Mouse (Mus musculus) spleen, postnatal 14 days (tissue): ENCODE measurements around the gene B4galt3.

Experiments
- DNase-seq, 2 experiments: peaks; one replicate each; pipeline ENCODE4 v3.0.0; 2021 to 2022; ENCODE audit warnings: low spot score in 2 of 2

The B4galt3 gene

GRCm38 (mm10) chr1:171269848-171270572, at the start of gene B4galt3:
Gene B4galt3, plus strand, starts transcription at chr1:171270328.
- peak; percentile 98 to 99 for DNase-seq

DNA sequence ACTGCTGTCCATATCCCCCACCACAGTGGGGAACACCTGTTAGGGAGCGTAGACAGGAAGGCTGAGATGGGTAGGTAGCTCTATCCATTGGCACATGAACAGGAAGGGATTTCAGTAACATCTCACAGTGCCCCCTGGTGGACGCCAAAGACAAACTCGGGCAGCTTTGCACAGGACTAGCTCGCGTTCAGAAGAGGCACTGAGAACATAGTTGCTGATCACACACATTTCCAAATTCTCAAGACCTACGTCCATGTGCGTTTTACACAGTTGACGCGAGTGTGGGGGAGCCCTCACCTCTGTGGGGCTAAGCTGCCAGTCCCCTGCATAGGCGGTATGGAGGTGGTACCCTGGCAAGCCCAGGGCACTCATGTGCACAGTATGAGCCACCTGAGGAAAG, 49.3 kb upstream of the B4galt3 start:
- DNase-seq: peak; percentile 54 to 79

GRCm38 (mm10) chr1:171221281-171222193, 48.6 kb upstream of the B4galt3 start:
- DNase-seq: no peak

- DNase-seq: peak; percentile 69 to 78
These were observed 47.6 kb upstream of the B4galt3 start, which contains the start of gene Tomm40l for GRCm38 (mm10) chr1:171222238-171223155. Gene Tomm40l, minus strand, starts transcription at chr1:171222514.

- DNase-seq: no peak
These were observed 47.0 kb upstream of the B4galt3 start for GRCm38 (mm10) chr1:171223168-171223567.

DNA sequence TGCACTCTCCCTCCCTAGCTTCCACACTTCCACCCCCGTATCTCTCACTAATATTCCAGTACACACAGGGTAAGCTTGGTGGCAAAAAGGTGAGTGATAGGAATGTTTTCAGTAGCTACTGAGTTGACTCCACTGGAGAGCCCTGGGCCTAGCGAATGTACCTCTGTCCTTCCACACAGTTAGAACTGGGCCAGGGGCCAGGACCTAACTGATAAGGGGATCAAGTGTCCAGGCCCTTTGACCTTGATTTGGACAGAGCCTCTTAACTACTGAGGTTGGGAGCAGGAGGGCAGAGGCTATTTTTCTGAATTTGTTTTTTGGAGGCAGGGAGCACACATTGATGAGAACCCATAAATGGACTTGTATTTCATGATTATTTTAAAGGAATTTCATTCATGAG, 46.3 kb upstream of the B4galt3 start:
- DNase-seq: no peak

DNA sequence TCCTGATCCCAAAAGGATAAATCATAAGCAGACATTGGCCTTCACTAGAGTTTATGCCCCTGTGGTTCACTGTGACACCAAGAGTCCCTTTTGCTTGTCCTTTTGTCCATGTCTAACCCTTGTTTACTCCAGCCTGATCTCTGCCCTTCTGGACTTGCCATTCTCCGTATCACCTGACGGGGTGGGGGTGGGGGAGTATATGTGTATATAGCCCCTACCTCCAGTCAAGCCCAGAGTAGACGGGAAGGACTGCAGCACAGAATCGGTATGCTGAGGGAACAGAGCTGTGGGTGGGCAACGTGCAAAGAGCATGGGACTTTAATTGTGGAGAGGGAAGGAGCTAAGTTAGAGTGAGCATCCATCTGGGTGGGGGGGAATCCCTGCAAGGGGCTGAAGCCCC, 45.3 kb upstream of the B4galt3 start, which contains the start of gene Apoa2:
TSS of gene Apoa2 (plus strand) at position 198 of the 400 bp plus-strand sequence.
- DNase-seq: no peak

GRCm38 (mm10) chr1:171226780-171227179, 43.3 kb upstream of the B4galt3 start:
- DNase-seq: no peak

DNA sequence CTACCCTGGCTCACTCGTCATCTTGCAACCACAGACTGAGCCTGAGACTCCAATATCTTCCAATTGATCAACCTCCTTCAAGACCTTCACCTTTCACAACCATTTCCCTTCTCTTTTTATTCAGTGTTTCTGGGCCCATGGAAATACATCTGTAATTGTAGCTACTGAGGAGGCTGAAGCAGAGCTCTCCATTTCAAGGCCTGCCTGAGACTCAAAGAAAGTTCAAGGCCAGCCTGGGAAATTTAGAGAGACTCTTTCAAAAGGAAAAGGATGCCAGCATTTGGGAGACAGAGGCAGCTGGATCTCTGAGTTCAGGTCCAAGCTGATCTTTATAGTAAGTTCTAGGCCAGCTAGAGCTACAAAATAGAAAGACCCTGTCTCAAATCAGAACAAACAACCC, 42.2 kb upstream of the B4galt3 start:
- no peak for DNase-seq

DNA sequence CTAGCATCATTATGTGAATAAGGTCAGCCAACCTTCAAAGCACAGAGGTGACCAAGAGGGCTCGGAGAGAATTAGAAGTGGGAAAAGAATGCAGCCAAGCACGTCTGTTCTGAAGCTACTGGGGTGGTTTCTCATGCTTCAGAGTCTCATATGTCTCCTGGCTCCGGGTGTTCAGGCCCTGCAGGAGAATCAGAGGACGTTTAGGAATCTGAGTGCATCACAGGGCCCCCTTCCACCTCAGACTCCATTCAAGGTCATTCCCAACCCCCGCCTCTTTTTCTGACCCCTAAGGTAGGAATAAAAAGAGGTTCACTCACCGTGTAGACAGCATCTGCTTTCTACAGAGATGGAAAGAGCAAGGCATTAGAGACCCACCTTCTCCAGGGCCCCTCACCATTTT, 40.4 kb upstream of the B4galt3 start:
- no peak for DNase-seq

DNA sequence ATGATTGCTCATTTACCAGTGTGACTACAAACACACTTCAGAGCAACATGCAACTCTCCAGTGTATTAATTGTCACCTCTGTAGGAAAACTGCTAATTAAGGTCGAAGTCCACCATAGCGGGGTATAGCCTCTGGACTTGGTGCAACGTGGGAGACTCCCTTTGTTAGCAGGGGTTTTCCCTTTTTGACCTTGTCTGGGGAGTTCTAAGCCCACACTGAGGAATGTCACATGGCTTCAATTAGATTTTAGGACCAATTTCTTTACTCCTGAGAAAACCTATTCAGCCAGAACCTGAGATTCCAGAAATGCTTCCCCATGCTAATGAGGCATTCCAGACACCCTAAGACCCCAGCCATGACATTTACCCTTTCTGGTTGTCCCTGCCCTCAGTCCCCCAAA, 39.9 kb upstream of the B4galt3 start:
- DNase-seq: no peak

GRCm38 (mm10) chr1:171231844-171232243, 38.3 kb upstream of the B4galt3 start:
- DNase-seq: no peak

- no peak for DNase-seq
These were observed 37.8 kb upstream of the B4galt3 start for GRCm38 (mm10) chr1:171232348-171232747.

DNA sequence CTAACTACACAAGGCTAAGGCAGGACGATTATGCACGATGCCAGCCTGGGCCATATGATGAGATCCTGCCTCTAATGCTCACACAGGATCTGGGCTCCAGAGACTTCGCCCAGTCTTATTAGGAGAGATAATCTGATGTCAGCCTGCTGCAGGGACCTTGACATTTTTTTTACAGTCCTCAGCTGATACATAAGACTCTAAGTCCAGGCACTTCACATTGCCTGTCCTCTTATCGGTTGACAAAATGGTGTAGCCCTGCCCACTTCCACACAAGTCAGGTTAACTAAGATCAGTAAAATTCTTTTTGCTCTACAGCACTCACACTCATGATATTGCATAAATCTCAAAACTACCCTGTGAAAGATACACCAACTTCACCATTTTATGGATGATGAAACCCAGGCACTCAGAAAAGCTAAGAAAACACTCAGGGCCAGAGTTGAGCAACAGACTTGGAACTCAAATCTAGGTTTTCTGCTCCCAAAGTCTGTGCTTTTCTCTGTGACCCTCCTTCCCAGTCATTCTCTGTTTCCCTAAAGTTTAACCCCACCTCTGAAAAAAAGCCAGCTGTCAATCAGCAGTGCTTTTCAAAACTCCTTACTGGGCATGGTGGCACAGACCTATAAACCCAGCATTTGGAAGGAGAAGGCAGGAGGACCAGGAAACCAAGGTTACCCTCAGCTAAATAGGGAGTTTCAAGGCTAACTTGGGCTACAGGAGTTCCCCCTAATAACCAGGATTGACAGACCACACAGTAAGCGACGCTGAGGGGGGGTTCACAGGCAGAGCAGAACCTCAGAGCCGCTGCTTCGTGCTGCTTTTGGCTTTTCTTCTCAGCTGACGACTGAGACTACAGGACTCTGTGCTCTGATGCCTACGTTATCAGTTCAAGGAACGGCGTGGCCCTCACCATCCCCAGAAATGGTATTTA, 37.1 kb upstream of the B4galt3 start:
- no peak for DNase-seq

DNA sequence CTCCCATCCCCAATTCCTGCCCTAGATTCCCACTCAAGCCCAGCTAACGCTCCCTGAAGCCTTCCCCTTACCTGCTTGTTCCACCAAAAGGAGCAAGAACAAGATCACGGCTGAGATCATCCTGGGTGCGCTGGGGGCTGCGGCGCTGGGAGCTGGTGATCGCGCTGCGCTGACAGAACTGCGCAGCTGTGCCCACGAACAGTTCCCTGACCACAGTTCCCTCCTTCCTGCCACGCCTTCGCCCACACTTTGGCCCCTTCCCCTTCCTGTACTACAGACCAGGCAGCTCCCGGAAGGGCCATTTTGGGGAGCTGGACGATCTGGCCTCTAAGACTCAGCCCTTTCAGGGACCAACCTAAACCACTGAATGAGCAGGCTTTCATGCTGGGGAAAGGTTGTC, 36.0 kb upstream of the B4galt3 start, which contains the start of gene Fcer1g:
TSS of gene Fcer1g (minus strand) at position 240 of the 400 bp plus-strand sequence.
- DNase-seq: no peak

- no peak for DNase-seq
These were observed 35.6 kb upstream of the B4galt3 start for GRCm38 (mm10) chr1:171234538-171234937.

GRCm38 (mm10) chr1:171235791-171236190, 34.3 kb upstream of the B4galt3 start:
- DNase-seq: no peak

DNA sequence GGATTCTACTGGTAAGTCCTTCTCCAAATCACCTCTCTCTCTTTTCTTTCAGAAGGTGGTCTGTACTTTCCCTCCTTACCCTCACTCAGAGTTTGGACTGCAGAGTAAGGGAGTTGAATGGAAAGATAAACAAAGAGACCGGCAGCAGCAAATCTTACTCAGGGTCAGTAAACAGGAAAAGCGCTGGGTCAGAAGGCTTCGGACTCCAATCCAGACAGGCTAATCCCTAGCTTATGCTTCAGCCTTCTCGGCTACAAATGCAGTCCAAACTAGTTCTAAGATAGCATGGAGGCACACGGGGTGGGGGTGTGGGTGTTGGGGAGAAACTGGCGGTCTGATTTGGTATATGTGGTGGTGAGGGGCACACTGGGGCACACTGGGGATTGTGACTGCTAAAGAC, 32.7 kb upstream of the B4galt3 start:
- no peak for DNase-seq

DNA sequence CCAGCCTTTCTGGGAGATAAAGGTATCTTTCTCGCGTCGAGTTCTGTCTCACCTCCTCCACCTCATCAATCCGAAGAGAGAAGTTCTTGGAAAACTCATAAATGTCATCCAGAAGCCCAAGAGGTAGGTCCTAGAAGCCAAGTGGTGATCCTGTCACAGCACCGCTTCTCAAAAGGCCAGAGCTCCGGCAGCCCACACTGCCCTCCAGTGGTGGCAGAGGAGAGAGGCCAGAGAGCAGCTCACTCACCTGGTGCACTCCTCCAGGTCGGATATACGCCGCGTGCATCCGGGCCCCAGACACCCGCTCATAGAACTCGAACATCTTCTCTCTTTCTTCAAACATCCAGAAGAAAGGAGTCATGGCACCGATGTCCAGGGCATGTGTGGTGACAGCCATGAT, 31.7 kb upstream of the B4galt3 start:
- DNase-seq: peak in 1 of 2 experiments; percentile 55

GRCm38 (mm10) chr1:171239992-171240744, 30.0 kb upstream of the B4galt3 start:
- DNase-seq: no peak
